27 mouse cellular contexts compared by ENCODE assay signal in the genomic region with DNA sequence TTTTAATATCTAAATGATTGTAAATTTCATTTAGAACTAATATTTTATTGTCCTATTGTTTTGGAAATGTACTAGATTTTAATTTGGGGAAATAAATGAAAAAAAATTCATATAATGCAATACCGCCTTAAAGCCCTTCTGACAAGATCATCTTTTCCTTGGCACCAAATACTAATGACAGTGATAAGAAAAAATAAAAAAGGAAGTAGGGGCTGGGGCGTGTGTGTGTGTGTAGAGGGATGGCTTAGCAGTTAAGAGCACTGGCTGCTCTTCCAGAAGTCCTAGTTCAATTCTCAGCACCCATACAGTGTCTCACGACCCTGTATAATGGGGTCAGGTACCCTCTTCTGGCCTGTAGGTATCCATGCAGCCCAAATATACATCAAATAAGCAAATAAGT.
"Had no signal": no experiment of that assay in that cellular context is flagged by ENCODE, and none has a peak within 500 bp of the region (broad histone marks: within the 10 kb centered on the region; RNA-seq: fewer than 3 reads in every experiment).

No protein-coding gene starts in this region.

- H3K36me3 ChIP-seq: embryonic facial prominence, embryonic 10.5 days; embryonic facial prominence, embryonic 12.5 days; embryonic facial prominence, embryonic 13.5 days; embryonic facial prominence, embryonic 15.5 days; forebrain, embryonic 10.5 days; forebrain, embryonic 12.5 days; forebrain, embryonic 15.5 days; heart, embryonic 10.5 days; heart, embryonic 13.5 days had no signal

- H3K4me1 ChIP-seq: embryonic facial prominence, embryonic 10.5 days; embryonic facial prominence, embryonic 12.5 days; embryonic facial prominence, embryonic 13.5 days; embryonic facial prominence, embryonic 15.5 days; forebrain, embryonic 10.5 days; forebrain, embryonic 12.5 days; forebrain, embryonic 13.5 days; forebrain, embryonic 15.5 days; heart, embryonic 10.5 days; heart, embryonic 13.5 days had no signal

- H3K4me3 ChIP-seq: embryonic facial prominence, embryonic 10.5 days; embryonic facial prominence, embryonic 12.5 days; embryonic facial prominence, embryonic 13.5 days; embryonic facial prominence, embryonic 15.5 days; erythroblast, embryonic 14.5 days; forebrain, embryonic 10.5 days; forebrain, embryonic 12.5 days; forebrain, embryonic 13.5 days; forebrain, embryonic 15.5 days; gastrocnemius, adult 2 months; heart, adult 2 months; heart, embryonic 10.5 days; heart, embryonic 13.5 days had no signal

- H3K9ac ChIP-seq: embryonic facial prominence, embryonic 12.5 days; embryonic facial prominence, embryonic 13.5 days; embryonic facial prominence, embryonic 15.5 days; forebrain, embryonic 12.5 days; forebrain, embryonic 13.5 days; forebrain, embryonic 15.5 days; forebrain, postnatal 0 days; heart, embryonic 13.5 days had no signal

- ATAC-seq: forebrain, embryonic 13.5 days; forebrain, embryonic 14.5 days; forebrain, embryonic 15.5 days; forebrain, embryonic 16.5 days; forebrain, postnatal 0 days had no signal

- H3K9me3 ChIP-seq: embryonic facial prominence, embryonic 10.5 days; embryonic facial prominence, embryonic 12.5 days; embryonic facial prominence, embryonic 13.5 days; embryonic facial prominence, embryonic 15.5 days; forebrain, embryonic 10.5 days; forebrain, embryonic 12.5 days; forebrain, embryonic 13.5 days; forebrain, embryonic 15.5 days; heart, embryonic 10.5 days had no signal

- DNase-seq: cerebellum, postnatal 10 days; cerebellum, postnatal 14 days; cerebellum, postnatal 25 days; cerebellum, postnatal 36 days; embryo, embryonic 11 days; forebrain, postnatal 0 days; gastrocnemius, adult 2 months; gastrocnemius, postnatal 10 days; gastrocnemius, postnatal 14 days; gastrocnemius, postnatal 25 days; gastrocnemius, postnatal 36 days; heart, adult 18-20 months; heart, adult 2 months had no signal

- H3K27me3 ChIP-seq: embryonic facial prominence, embryonic 12.5 days; embryonic facial prominence, embryonic 13.5 days; embryonic facial prominence, embryonic 15.5 days; forebrain, embryonic 12.5 days; forebrain, embryonic 13.5 days; forebrain, embryonic 15.5 days; heart, embryonic 13.5 days had no signal

- H3K27ac ChIP-seq: embryonic facial prominence, embryonic 10.5 days; embryonic facial prominence, embryonic 12.5 days; embryonic facial prominence, embryonic 13.5 days; embryonic facial prominence, embryonic 15.5 days; forebrain, embryonic 10.5 days; forebrain, embryonic 12.5 days; forebrain, embryonic 13.5 days; forebrain, embryonic 15.5 days; gastrocnemius, adult 2 months; heart, adult 2 months; heart, embryonic 10.5 days; heart, embryonic 13.5 days had no signal

- H3K4me2 ChIP-seq: embryonic facial prominence, embryonic 12.5 days; embryonic facial prominence, embryonic 13.5 days; embryonic facial prominence, embryonic 15.5 days; forebrain, embryonic 12.5 days; forebrain, embryonic 13.5 days; forebrain, embryonic 15.5 days; heart, embryonic 11.5 days; heart, embryonic 13.5 days had no signal
